8 mouse cellular contexts compared by ENCODE assay signal in genomic region chr9:50774026-50774462, GRCm38 (mm10). TPM values are rescaled to one million over a fixed set of nuclear protein-coding genes. Genes with fewer than 3 reads are reported as not detected.
DNase-seq lines count a peak whose midpoint lies in the region; ATAC-seq and TF ChIP-seq lines count a peak whose summit lies in the region.
"Had no signal": no experiment of that assay in that cellular context is flagged by ENCODE, and none has a peak within 500 bp of the region (broad histone marks: within the 10 kb centered on the region; RNA-seq: fewer than 3 reads in every experiment).

No protein-coding gene starts in this region.

- H3K4me2 ChIP-seq in lung, postnatal 0 days (replicated peaks; ENCODE audit: low read depth, low read length): peak overlapping the region; percentile 98
- peak overlapping the region; percentile 81 for H3K4me2 ChIP-seq in forebrain, embryonic 14.5 days (ENCODE audit: low read length)
- peak overlapping the region; percentile 98 for H3K4me2 ChIP-seq in liver, embryonic 16.5 days (ENCODE audit: low read depth, low read length)
- peak overlapping the region; percentile 65 for H3K4me2 ChIP-seq in stomach, embryonic 16.5 days (ENCODE audit: low read depth, low read length)

- H3K36me3 ChIP-seq in lung, postnatal 0 days (ENCODE audit: insufficient read depth, low read length): no peaks in the 10 kb centered on the region; the same call in 1 of the 2 replicates
- peaks cover 13% of the 10 kb centered on the region for H3K36me3 ChIP-seq in forebrain, embryonic 14.5 days (ENCODE audit: control insufficient read depth, insufficient read depth, low read length)
- peaks cover 2% of the 10 kb centered on the region; the same call in 1 of the 2 replicates for H3K36me3 ChIP-seq in liver, embryonic 16.5 days (ENCODE audit: control insufficient read depth, insufficient read depth)
- H3K36me3 ChIP-seq in stomach, embryonic 16.5 days (ENCODE audit: control insufficient read depth, insufficient read depth, low read length): 0 out of 2 replicates have a peak, but pooled peaks cover 3% of the 10 kb centered on the region

- no peak for DNase-seq in lung, postnatal 0 days (ENCODE audit: low spot score)
- DNase-seq in lung, postnatal 4 days: no peak
- no peak for DNase-seq in forebrain, embryonic 14.5 days (ENCODE audit: low spot score)
- DNase-seq in thymus, postnatal 10 days (ENCODE audit: low spot score in 2 of 2): no peak
- no peak for DNase-seq in right cerebral cortex, adult 2 months (ENCODE audit: low spot score in 2 of 2)
- DNase-seq: heart, postnatal 36 days had no signal

- TF ChIP-seq CTCF in lung, postnatal 0 days (IDR thresholded peaks at IDR 0.05): no peak

- no peak for ATAC-seq in lung, postnatal 0 days
- no peak for ATAC-seq in forebrain, embryonic 14.5 days
- no peak for ATAC-seq in liver, embryonic 16.5 days (ENCODE audit: low read depth)
- no peak for ATAC-seq in stomach, embryonic 16.5 days (ENCODE audit: insufficient read depth, low FRiP score)

- H3K4me3 ChIP-seq in lung, postnatal 0 days (ENCODE audit: low read depth, low read length): no peak overlapping the region
- no peak overlapping the region for H3K4me3 ChIP-seq in forebrain, embryonic 14.5 days (ENCODE audit: low read depth, low read length)
- no peak overlapping the region for H3K4me3 ChIP-seq in liver, embryonic 16.5 days (ENCODE audit: low read depth, low read length)
- H3K4me3 ChIP-seq in stomach, embryonic 16.5 days (replicated peaks; ENCODE audit: low read length): no peak overlapping the region; the same call in 1 of the 2 replicates

- no peak overlapping the region for H3K9ac ChIP-seq in lung, postnatal 0 days (replicated peaks; ENCODE audit: low read depth)
- H3K9ac ChIP-seq in forebrain, embryonic 14.5 days (ENCODE audit: low read length): peak overlapping the region; percentile 10; the same call in 1 of the 2 replicates
- peak overlapping the region; percentile 3 for H3K9ac ChIP-seq in liver, embryonic 16.5 days (ENCODE audit: low read depth, low read length)
- peak overlapping the region; percentile 48; the same call in 1 of the 2 replicates for H3K9ac ChIP-seq in stomach, embryonic 16.5 days (ENCODE audit: low read length)

- no peak overlapping the region for H3K27ac ChIP-seq in lung, postnatal 0 days (ENCODE audit: low read length)
- H3K27ac ChIP-seq in forebrain, embryonic 14.5 days (ENCODE audit: low read depth, low read length): no peak overlapping the region
- H3K27ac ChIP-seq in liver, embryonic 16.5 days (ENCODE audit: low read length): peak overlapping the region; percentile 42
- H3K27ac ChIP-seq in stomach, embryonic 16.5 days (ENCODE audit: low read length): no peak overlapping the region

- no peak for TF ChIP-seq EP300 in lung, postnatal 0 days (IDR thresholded peaks at IDR 0.05)

- no peaks in the 10 kb centered on the region for H3K9me3 ChIP-seq in lung, postnatal 0 days (ENCODE audit: low read length)
- H3K9me3 ChIP-seq in forebrain, embryonic 14.5 days (replicated peaks; ENCODE audit: control insufficient read depth, low read length): no peaks in the 10 kb centered on the region
- H3K9me3 ChIP-seq in liver, embryonic 16.5 days (replicated peaks; ENCODE audit: control insufficient read depth, low read length): no peaks in the 10 kb centered on the region
- H3K9me3 ChIP-seq in stomach, embryonic 16.5 days (replicated peaks; ENCODE audit: control insufficient read depth, low read length): no peaks in the 10 kb centered on the region

- 55% methylated on average over 4 of the region's 4 CpGs for WGBS in lung, postnatal 0 days
- 82% methylated on average over 4 of the region's 4 CpGs for WGBS in forebrain, embryonic 14.5 days
- WGBS in liver, embryonic 16.5 days (ENCODE audit: insufficient replicate concordance): 33% methylated on average over 4 of the region's 4 CpGs
- 61% methylated on average over 4 of the region's 4 CpGs for WGBS in stomach, embryonic 16.5 days

- peaks cover 4% of the 10 kb centered on the region; the same call in 1 of the 2 replicates for H3K4me1 ChIP-seq in lung, postnatal 0 days (ENCODE audit: insufficient read depth, low read depth, low read length)
- H3K4me1 ChIP-seq in forebrain, embryonic 14.5 days (ENCODE audit: control insufficient read depth, insufficient read depth, low read length): peaks cover 12% of the 10 kb centered on the region; the same call in 1 of the 2 replicates
- H3K4me1 ChIP-seq in liver, embryonic 16.5 days (ENCODE audit: control insufficient read depth, low read depth, low read length): peaks cover 27% of the 10 kb centered on the region
- peaks cover 15% of the 10 kb centered on the region for H3K4me1 ChIP-seq in stomach, embryonic 16.5 days (ENCODE audit: control insufficient read depth, insufficient read depth, low read length)

- no peaks in the 10 kb centered on the region for H3K27me3 ChIP-seq in lung, postnatal 0 days (replicated peaks; ENCODE audit: insufficient read depth, low read length)
- H3K27me3 ChIP-seq in forebrain, embryonic 14.5 days (replicated peaks; ENCODE audit: control insufficient read depth, insufficient read depth, low read length): no peaks in the 10 kb centered on the region
- no peaks in the 10 kb centered on the region for H3K27me3 ChIP-seq in liver, embryonic 16.5 days (ENCODE audit: control insufficient read depth, insufficient read depth, low read depth, low read length)
- H3K27me3 ChIP-seq in stomach, embryonic 16.5 days (ENCODE audit: control insufficient read depth, insufficient read depth, low read length): no peaks in the 10 kb centered on the region

RNA-seq across cellular contexts. Expression of gene Alg9, which starts 0.8 kb away (rescaled TPM):
- polyA plus RNA-seq in lung, postnatal 0 days (2015; fragmentation: Nextera tagmentation; extraction: Ambion mirVana): 17.9 and 19.0 TPM in 2 replicates
- polyA plus RNA-seq in forebrain, embryonic 14.5 days (2014; fragmentation: Nextera tagmentation; extraction: Ambion mirVana): 49.2 and 54.9 TPM in 2 replicates
- polyA plus RNA-seq in liver, embryonic 16.5 days (2015; fragmentation: Nextera tagmentation; extraction: Ambion mirVana): 12.6 and 13.2 TPM in 2 replicates
- polyA plus RNA-seq in stomach, embryonic 16.5 days (2015; fragmentation: Nextera tagmentation; extraction: Ambion mirVana): 36.7 and 40.5 TPM in 2 replicates

RNA-seq across cellular contexts. Expression of gene 1110032A03Rik, which starts 1.3 kb away (rescaled TPM):
- polyA plus RNA-seq in lung, postnatal 0 days (2015; fragmentation: Nextera tagmentation; extraction: Ambion mirVana): 72.3 and 79.8 TPM in 2 replicates
- polyA plus RNA-seq in forebrain, embryonic 14.5 days (2014; fragmentation: Nextera tagmentation; extraction: Ambion mirVana): 55.1 and 65.0 TPM in 2 replicates
- 19.6 and 22.6 TPM in 2 replicates for polyA plus RNA-seq in liver, embryonic 16.5 days (2015; fragmentation: Nextera tagmentation; extraction: Ambion mirVana)
- 28.5 and 31.1 TPM in 2 replicates for polyA plus RNA-seq in stomach, embryonic 16.5 days (2015; fragmentation: Nextera tagmentation; extraction: Ambion mirVana)

RNA-seq across cellular contexts. Expression of gene Fdxacb1, which starts 6.0 kb away (rescaled TPM):
- 10.2 and 12.1 TPM in 2 replicates for polyA plus RNA-seq in lung, postnatal 0 days (2015; fragmentation: Nextera tagmentation; extraction: Ambion mirVana)
- polyA plus RNA-seq in forebrain, embryonic 14.5 days (2014; fragmentation: Nextera tagmentation; extraction: Ambion mirVana): 10.0 and 10.1 TPM in 2 replicates
- polyA plus RNA-seq in liver, embryonic 16.5 days (2015; fragmentation: Nextera tagmentation; extraction: Ambion mirVana): 7.8 and 7.9 TPM in 2 replicates
- 11.1 and 11.7 TPM in 2 replicates for polyA plus RNA-seq in stomach, embryonic 16.5 days (2015; fragmentation: Nextera tagmentation; extraction: Ambion mirVana)

RNA-seq across cellular contexts. Expression of gene Hspb2, which starts 21.9 kb away (rescaled TPM):
- polyA plus RNA-seq in lung, postnatal 0 days (2015; fragmentation: Nextera tagmentation; extraction: Ambion mirVana): 30.8 and 32.4 TPM in 2 replicates
- 0.70 TPM in 1 of 2 replicates, not detected in the other for polyA plus RNA-seq in forebrain, embryonic 14.5 days (2014; fragmentation: Nextera tagmentation; extraction: Ambion mirVana)
- polyA plus RNA-seq in liver, embryonic 16.5 days (2015; fragmentation: Nextera tagmentation; extraction: Ambion mirVana): 1.7 and 2.7 TPM in 2 replicates
- polyA plus RNA-seq in stomach, embryonic 16.5 days (2015; fragmentation: Nextera tagmentation; extraction: Ambion mirVana): 9.0 and 27.1 TPM in 2 replicates

RNA-seq across cellular contexts. Expression of gene Cryab, which starts 22.9 kb away (rescaled TPM):
- 442 and 571 TPM in 2 replicates for polyA plus RNA-seq in lung, postnatal 0 days (2015; fragmentation: Nextera tagmentation; extraction: Ambion mirVana)
- polyA plus RNA-seq in forebrain, embryonic 14.5 days (2014; fragmentation: Nextera tagmentation; extraction: Ambion mirVana): 9.7 and 12.6 TPM in 2 replicates
- 9.9 and 16.1 TPM in 2 replicates for polyA plus RNA-seq in liver, embryonic 16.5 days (2015; fragmentation: Nextera tagmentation; extraction: Ambion mirVana)
- polyA plus RNA-seq in stomach, embryonic 16.5 days (2015; fragmentation: Nextera tagmentation; extraction: Ambion mirVana): 104 and 143 TPM in 2 replicates
